Mouse (Mus musculus): ENCODE data around the gene Susd1. TPM values are rescaled to one million over a fixed set of nuclear protein-coding genes. Genes with fewer than 3 reads are reported as not detected.

Gene Susd1
- 0.96 and 1.1 TPM in 2 replicates for polyA plus RNA-seq (2015; fragmentation: Nextera tagmentation; extraction: Ambion mirVana)

GRCm38 (mm10) chr4:59437990-59438854 is at the start of gene Susd1:
Susd1 (minus strand) TSS chr4:59438633.
- no peaks in the 10 kb centered on the region for H3K36me3 ChIP-seq (replicated peaks)
- peak; percentile 93 for ATAC-seq (replicated peaks)
- H3K9me3 ChIP-seq, result no peaks in the 10 kb centered on the region; the same call in 1 of the 2 replicates
- H3K27me3 ChIP-seq (replicated peaks), result peaks cover 20% of the 10 kb centered on the region
- peak within 1 kb of the TSS; percentile 100 for H3K4me2 ChIP-seq
- peak within 1 kb of the TSS; percentile 69 for H3K4me3 ChIP-seq
- H3K4me1 ChIP-seq, result peaks cover 9% of the 10 kb centered on the region
- H3K27ac ChIP-seq, result no peak within 1 kb of the TSS; the same call in 1 of the 2 replicates
- under 1% methylated on average over 75 of the region's 75 CpGs for WGBS
- peak within 1 kb of the TSS; percentile 62 for H3K9ac ChIP-seq

- Histone ChIP-seq H3K27ac (no peak overlapping the region), H3K4me3 (no peak overlapping the region), H3K9ac (no peak overlapping the region), H3K4me1 (no peaks in the 10 kb centered on the region), H3K9me3 (no peaks in the 10 kb centered on the region), H3K27me3 (replicated peaks) (no peaks in the 10 kb centered on the region), H3K4me2 (no peak overlapping the region), H3K36me3 (replicated peaks) (no peaks in the 10 kb centered on the region)
- ATAC-seq (replicated peaks), result no peak
These were observed 32.9 kb upstream of the Susd1 start for GRCm38 (mm10) chr4:59471306-59471705.

GRCm38 (mm10) chr4:59465449-59465848 is 27.0 kb upstream of the Susd1 start:
- H3K4me1 ChIP-seq, result no peaks in the 10 kb centered on the region
- H3K9me3 ChIP-seq, result no peaks in the 10 kb centered on the region
- H3K4me2 ChIP-seq, result no peak overlapping the region
- no peaks in the 10 kb centered on the region for H3K27me3 ChIP-seq (replicated peaks)
- WGBS, result 83% methylated on average over 2 of the region's 2 CpGs
- no peak overlapping the region for H3K4me3 ChIP-seq
- H3K36me3 ChIP-seq (replicated peaks), result no peaks in the 10 kb centered on the region
- no peak overlapping the region for H3K9ac ChIP-seq
- no peak for ATAC-seq (replicated peaks)
- no peak overlapping the region for H3K27ac ChIP-seq

- no peak for ATAC-seq (replicated peaks)
- WGBS, result 83% methylated on average over 6 of the region's 6 CpGs
- H3K36me3 ChIP-seq (replicated peaks), result no peaks in the 10 kb centered on the region
- no peak overlapping the region for H3K4me2 ChIP-seq
- no peaks in the 10 kb centered on the region for H3K4me1 ChIP-seq
- H3K27me3 ChIP-seq (replicated peaks), result no peaks in the 10 kb centered on the region
- no peak overlapping the region for H3K4me3 ChIP-seq
- no peaks in the 10 kb centered on the region for H3K9me3 ChIP-seq
- no peak overlapping the region for H3K9ac ChIP-seq
- H3K27ac ChIP-seq, result no peak overlapping the region
These were observed 26.2 kb upstream of the Susd1 start for GRCm38 (mm10) chr4:59464661-59465060.

- Histone ChIP-seq H3K9ac (no peak overlapping the region), H3K4me2 (no peak overlapping the region), H3K4me3 (no peak overlapping the region), H3K36me3 (replicated peaks) (no peaks in the 10 kb centered on the region), H3K27ac (no peak overlapping the region), H3K27me3 (replicated peaks) (no peaks in the 10 kb centered on the region), H3K9me3 (no peaks in the 10 kb centered on the region), H3K4me1 (no peaks in the 10 kb centered on the region)
- no peak for ATAC-seq (replicated peaks)
- 80% methylated on average over 6 of the region's 6 CpGs for WGBS
These were observed 24.1 kb upstream of the Susd1 start for GRCm38 (mm10) chr4:59462494-59462893.

GRCm38 (mm10) chr4:59461116-59461727 is 22.8 kb upstream of the Susd1 start:
- WGBS, result 87% methylated on average over 11 of the region's 11 CpGs
- Histone ChIP-seq H3K4me2 (no peak overlapping the region), H3K27me3 (replicated peaks) (no peaks in the 10 kb centered on the region), H3K9me3 (no peaks in the 10 kb centered on the region), H3K4me1 (no peaks in the 10 kb centered on the region), H3K27ac (no peak overlapping the region), H3K36me3 (replicated peaks) (no peaks in the 10 kb centered on the region), H3K4me3 (no peak overlapping the region), H3K9ac (no peak overlapping the region)
- ATAC-seq (replicated peaks), result no peak

- H3K4me3 ChIP-seq, result no peak overlapping the region
- no peaks in the 10 kb centered on the region for H3K9me3 ChIP-seq
- H3K27ac ChIP-seq, result no peak overlapping the region
- no peak overlapping the region for H3K4me2 ChIP-seq
- H3K36me3 ChIP-seq (replicated peaks), result no peaks in the 10 kb centered on the region
- H3K27me3 ChIP-seq (replicated peaks), result no peaks in the 10 kb centered on the region
- no peaks in the 10 kb centered on the region for H3K4me1 ChIP-seq
- H3K9ac ChIP-seq, result no peak overlapping the region
- ATAC-seq (replicated peaks), result no peak
- WGBS, result 83% methylated on average over 13 of the region's 13 CpGs
These were observed 21.0 kb upstream of the Susd1 start for GRCm38 (mm10) chr4:59459216-59459955.

- H3K27me3 ChIP-seq (replicated peaks), result no peaks in the 10 kb centered on the region
- H3K9ac ChIP-seq, result no peak overlapping the region
- 40% methylated on average over 9 of the region's 9 CpGs for WGBS
- no peak overlapping the region for H3K27ac ChIP-seq
- no peak overlapping the region for H3K4me2 ChIP-seq
- H3K36me3 ChIP-seq (replicated peaks), result no peaks in the 10 kb centered on the region
- ATAC-seq (replicated peaks), result no peak
- H3K4me1 ChIP-seq, result no peaks in the 10 kb centered on the region
- no peaks in the 10 kb centered on the region for H3K9me3 ChIP-seq
- H3K4me3 ChIP-seq, result no peak overlapping the region
These were observed 19.5 kb upstream of the Susd1 start for GRCm38 (mm10) chr4:59457941-59458340.

- Histone ChIP-seq H3K27me3 (replicated peaks) (no peaks in the 10 kb centered on the region), H3K4me3 (no peak overlapping the region), H3K27ac (no peak overlapping the region), H3K9me3 (no peaks in the 10 kb centered on the region), H3K4me2 (no peak overlapping the region), H3K36me3 (replicated peaks) (no peaks in the 10 kb centered on the region), H3K9ac (no peak overlapping the region), H3K4me1 (no peaks in the 10 kb centered on the region)
- no peak for ATAC-seq (replicated peaks)
- WGBS, result 90% methylated on average over 5 of the region's 5 CpGs
These were observed 18.7 kb upstream of the Susd1 start for GRCm38 (mm10) chr4:59457091-59457490.

- 70% methylated on average over 2 of the region's 2 CpGs for WGBS
These were observed 17.0 kb upstream of the Susd1 start for GRCm38 (mm10) chr4:59455465-59455864.

GRCm38 (mm10) chr4:59454046-59454445 is 15.6 kb upstream of the Susd1 start:
- no peak for ATAC-seq (replicated peaks)

More at GRCm38 (mm10) chr4:59455465-59455864, 17.0 kb upstream of the Susd1 start:
- Histone ChIP-seq H3K9me3 (no peaks in the 10 kb centered on the region), H3K36me3 (replicated peaks) (no peaks in the 10 kb centered on the region), H3K4me2 (no peak overlapping the region), H3K27me3 (replicated peaks) (no peaks in the 10 kb centered on the region), H3K9ac (no peak overlapping the region), H3K4me1 (no peaks in the 10 kb centered on the region), H3K4me3 (no peak overlapping the region), H3K27ac (no peak overlapping the region)
- no peak for ATAC-seq (replicated peaks)

GRCm38 (mm10) chr4:59452503-59452933 is 14.1 kb upstream of the Susd1 start:
- WGBS, result 88% methylated on average over 8 of the region's 8 CpGs
- Histone ChIP-seq H3K27me3 (replicated peaks) (no peaks in the 10 kb centered on the region), H3K4me2 (no peak overlapping the region), H3K4me3 (no peak overlapping the region), H3K9me3 (no peaks in the 10 kb centered on the region), H3K4me1 (no peaks in the 10 kb centered on the region), H3K36me3 (replicated peaks) (no peaks in the 10 kb centered on the region), H3K9ac (no peak overlapping the region), H3K27ac (no peak overlapping the region)
- ATAC-seq (replicated peaks), result no peak

More at GRCm38 (mm10) chr4:59454046-59454445, 15.6 kb upstream of the Susd1 start:
- H3K4me2 ChIP-seq, result no peak overlapping the region
- H3K27ac ChIP-seq, result no peak overlapping the region
- H3K9ac ChIP-seq, result no peak overlapping the region
- WGBS, result 75% methylated on average over 3 of the region's 3 CpGs
- no peaks in the 10 kb centered on the region for H3K36me3 ChIP-seq (replicated peaks)
- H3K9me3 ChIP-seq, result no peaks in the 10 kb centered on the region
- H3K27me3 ChIP-seq (replicated peaks), result no peaks in the 10 kb centered on the region
- H3K4me1 ChIP-seq, result no peaks in the 10 kb centered on the region
- H3K4me3 ChIP-seq, result no peak overlapping the region

Measured in midbrain, embryonic 15.5 days (tissue).